Mouse (Mus musculus): ENCODE measurements around the gene Map3k11. TPM values are rescaled to one million over a fixed set of nuclear protein-coding genes. Genes with fewer than 3 reads are reported as not detected.

The Map3k11 gene
- polyA plus RNA-seq, 1 experiment from 2014 or later: 45.5 TPM

DNA sequence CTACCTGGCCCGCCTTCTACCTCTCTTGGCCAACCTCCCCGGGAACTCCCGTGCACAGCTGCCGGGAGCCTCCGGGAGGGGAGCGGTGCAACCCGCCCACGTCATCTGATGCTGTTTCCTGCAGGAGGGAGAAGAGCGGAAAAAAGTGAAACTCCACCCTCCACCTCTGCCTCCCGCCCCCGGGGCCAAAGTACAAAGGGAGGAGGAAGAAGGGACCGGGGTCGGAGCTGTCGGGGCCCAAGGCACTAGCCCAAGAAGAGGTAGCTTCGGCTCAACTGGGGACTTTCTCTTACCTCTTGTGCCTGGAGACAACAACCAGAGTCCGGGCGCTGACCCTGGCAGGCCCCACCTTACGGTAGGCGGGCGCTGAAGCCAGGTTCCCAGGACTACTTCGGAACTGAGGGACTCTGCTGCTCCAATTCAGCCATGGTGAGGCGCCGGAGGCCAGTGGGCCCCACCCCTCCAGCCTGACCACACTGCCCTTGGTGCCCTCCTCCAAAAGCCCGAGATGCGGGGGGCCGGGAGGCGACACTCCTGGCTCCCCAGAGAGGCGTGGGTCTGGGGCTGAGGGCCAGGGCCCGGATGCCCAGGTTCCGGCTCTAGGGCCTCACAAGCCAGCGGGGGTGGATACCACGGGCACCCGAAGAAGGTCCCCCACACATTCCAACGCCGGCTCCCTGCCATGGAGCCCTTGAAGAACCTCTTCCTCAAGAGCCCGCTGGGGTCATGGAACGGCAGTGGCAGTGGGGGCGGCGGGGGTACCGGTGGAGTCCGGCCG is 1.2 kb downstream of the Map3k11 start:
- CTCF ChIA-PET: interaction anchor here (1.6 to 2.5 kb wide), 5 partner anchors 21 to 122 kb away, joined by 6 to 10 read pairs (median 6); partner anchors contain the start of gene Ap5b1
- in situ Hi-C loops (cut with MboI; ENCODE audit: low pct_unique_long_range_greater_than_20kb): no loop called here

DNA sequence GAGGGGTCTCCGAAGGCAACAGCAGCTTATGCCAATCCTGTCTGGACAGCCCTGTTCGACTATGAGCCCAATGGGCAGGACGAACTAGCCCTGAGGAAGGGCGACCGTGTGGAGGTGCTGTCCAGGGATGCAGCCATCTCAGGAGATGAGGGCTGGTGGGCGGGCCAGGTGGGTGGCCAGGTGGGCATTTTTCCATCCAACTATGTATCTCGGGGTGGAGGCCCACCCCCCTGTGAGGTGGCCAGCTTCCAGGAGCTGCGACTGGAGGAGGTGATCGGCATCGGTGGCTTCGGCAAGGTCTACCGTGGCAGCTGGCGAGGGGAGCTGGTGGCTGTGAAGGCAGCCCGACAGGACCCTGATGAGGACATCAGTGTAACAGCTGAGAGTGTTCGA is 1.8 kb downstream of the Map3k11 start:
- no peak for ATAC-seq
- CTCF ChIA-PET: interaction anchor here (1.1 to 2.5 kb wide), 5 partner anchors 10 to 97 kb away, joined by 3 to 10 read pairs (median 6); no protein-coding TSS in a partner anchor
- no peaks in the 10 kb centered on the region for H3K27me3 ChIP-seq
- DNase-seq (ENCODE audit: low read depth, low spot score): no peak
- no peak for TF ChIP-seq CTCF (IDR thresholded peaks at IDR 0.05)
- POLR2A ChIA-PET: interaction anchor here (1.4 to 2.5 kb wide), 4 partner anchors 10 to 158 kb away, joined by 3 to 6 read pairs (median 4); no protein-coding TSS in a partner anchor
- in situ Hi-C loops (cut with MboI; ENCODE audit: low pct_unique_long_range_greater_than_20kb): no loop called here

More for the DNA sequence above, 1.2 kb downstream of the Map3k11 start:
- peak; percentile 42 for DNase-seq (ENCODE audit: low read depth, low spot score)
- no peaks in the 10 kb centered on the region for H3K27me3 ChIP-seq
- POLR2A ChIA-PET: interaction anchor here (0.7 to 2.5 kb wide), 9 partner anchors 8 to 498 kb away, joined by 3 to 6 read pairs (median 3); partner anchors contain the start of gene Sipa1
- ATAC-seq: peak; percentile 44
- TF ChIP-seq CTCF (IDR thresholded peaks at IDR 0.05): no peak

GRCm38 (mm10) chr19:5691601-5692000 is 3.1 kb downstream of the Map3k11 start:
- CTCF ChIA-PET: interaction anchor here (1.1 to 2.5 kb wide), 5 partner anchors 8 to 95 kb away, joined by 3 to 10 read pairs (median 6); no protein-coding TSS in a partner anchor
- in situ Hi-C loops (cut with MboI; ENCODE audit: low pct_unique_long_range_greater_than_20kb): no loop called here
- no peaks in the 10 kb centered on the region for H3K27me3 ChIP-seq
- TF ChIP-seq CTCF (IDR thresholded peaks at IDR 0.05): no peak
- POLR2A ChIA-PET: interaction anchor here (0.6 to 2.5 kb wide), 5 partner anchors 9 to 157 kb away, joined by 3 to 6 read pairs (median 3); partner anchors contain the start of gene Ehbp1l1
- ATAC-seq: no peak
- no peak for DNase-seq (ENCODE audit: low read depth, low spot score)

- DNase-seq (ENCODE audit: low read depth, low spot score) (no peak), ATAC-seq (no peak)
- CTCF ChIA-PET: interaction anchor here (0.5 to 1.0 kb wide), 2 partner anchors 34 to 168 kb away, joined by 3 read pairs; partner anchors contain the start of gene Ehbp1l1
- no peaks in the 10 kb centered on the region for H3K27me3 ChIP-seq
- no peak for TF ChIP-seq CTCF (IDR thresholded peaks at IDR 0.05)
- POLR2A ChIA-PET: interaction anchor here (0.6 kb wide), 2 partner anchors 79 to 94 kb away, joined by 3 read pairs; partner anchors contain the start of gene Scyl1
- in situ Hi-C loops (cut with MboI; ENCODE audit: low pct_unique_long_range_greater_than_20kb): no loop called here
These were observed 3.8 kb downstream of the Map3k11 start for GRCm38 (mm10) chr19:5692086-5692912.

DNA sequence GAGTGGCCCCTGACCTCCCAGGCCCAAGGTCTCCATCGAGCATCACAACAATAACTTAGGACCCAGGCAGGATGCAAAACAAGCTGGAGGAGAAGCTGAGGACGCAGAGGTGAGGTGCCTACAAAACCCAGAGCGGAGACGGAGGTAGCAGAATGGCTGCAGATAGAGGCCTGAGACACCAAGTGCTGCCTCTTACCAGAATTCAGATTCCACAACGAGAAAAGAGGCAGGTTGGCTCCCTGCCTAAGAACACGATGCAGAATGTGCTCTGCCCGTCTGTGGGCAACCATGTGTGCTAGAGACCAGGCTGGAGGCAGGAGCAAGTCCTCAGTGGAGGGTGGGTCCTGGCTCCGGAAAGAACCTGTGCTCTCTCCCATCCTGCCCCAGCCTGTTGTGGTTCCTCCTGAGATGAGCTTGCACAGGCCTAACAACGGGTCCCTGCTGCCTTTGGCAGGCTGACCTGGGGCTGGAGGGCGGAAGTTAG is 4.4 kb downstream of the Map3k11 start:
- CTCF ChIA-PET: interaction anchor here (0.5 to 1.0 kb wide), 2 partner anchors 33 to 169 kb away, joined by 3 read pairs; partner anchors contain the start of gene Ehbp1l1

DNA sequence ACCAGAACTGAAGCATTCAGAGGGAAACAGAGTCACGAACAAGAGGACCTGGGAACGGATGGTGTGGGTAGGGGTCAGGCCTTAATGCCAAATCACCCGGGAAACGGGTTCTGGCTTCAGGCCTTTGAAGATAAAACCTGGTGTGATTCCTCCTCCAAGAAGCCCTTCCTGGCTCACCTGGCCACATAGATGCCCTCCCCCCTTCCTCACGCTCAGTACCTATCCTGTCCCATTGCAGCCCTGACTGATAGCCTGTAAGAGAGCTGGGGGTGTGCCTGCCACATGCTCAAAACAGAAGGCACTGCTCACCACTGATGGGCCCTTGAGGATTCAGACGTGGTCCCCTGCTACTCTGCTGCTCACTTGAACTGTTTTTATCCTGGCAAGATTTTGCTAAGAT is 5.3 kb downstream of the Map3k11 start:
- ATAC-seq: no peak
- no peaks in the 10 kb centered on the region for H3K27me3 ChIP-seq
- DNase-seq (ENCODE audit: low read depth, low spot score): no peak
- ChIA-PET CTCF (interaction anchor here (1.0 kb wide), 1 partner anchor 32 kb away, joined by 3 read pairs; the partner anchor contains the start of gene Ehbp1l1), POLR2A (interaction anchor here (0.9 kb wide), 1 partner anchor 31 kb away, joined by 3 read pairs; no protein-coding TSS in a partner anchor)
- no peak for TF ChIP-seq CTCF (IDR thresholded peaks at IDR 0.05)
- in situ Hi-C loops (cut with MboI; ENCODE audit: low pct_unique_long_range_greater_than_20kb): no loop called here

More for the DNA sequence above, 4.4 kb downstream of the Map3k11 start:
- no peaks in the 10 kb centered on the region for H3K27me3 ChIP-seq
- in situ Hi-C loops (cut with MboI; ENCODE audit: low pct_unique_long_range_greater_than_20kb): no loop called here
- POLR2A ChIA-PET: interaction anchor here (0.9 kb wide), 1 partner anchor 32 kb away, joined by 3 read pairs; no protein-coding TSS in a partner anchor
- TF ChIP-seq CTCF (IDR thresholded peaks at IDR 0.05): no peak
- no peak for DNase-seq (ENCODE audit: low read depth, low spot score)
- ATAC-seq: no peak

DNA sequence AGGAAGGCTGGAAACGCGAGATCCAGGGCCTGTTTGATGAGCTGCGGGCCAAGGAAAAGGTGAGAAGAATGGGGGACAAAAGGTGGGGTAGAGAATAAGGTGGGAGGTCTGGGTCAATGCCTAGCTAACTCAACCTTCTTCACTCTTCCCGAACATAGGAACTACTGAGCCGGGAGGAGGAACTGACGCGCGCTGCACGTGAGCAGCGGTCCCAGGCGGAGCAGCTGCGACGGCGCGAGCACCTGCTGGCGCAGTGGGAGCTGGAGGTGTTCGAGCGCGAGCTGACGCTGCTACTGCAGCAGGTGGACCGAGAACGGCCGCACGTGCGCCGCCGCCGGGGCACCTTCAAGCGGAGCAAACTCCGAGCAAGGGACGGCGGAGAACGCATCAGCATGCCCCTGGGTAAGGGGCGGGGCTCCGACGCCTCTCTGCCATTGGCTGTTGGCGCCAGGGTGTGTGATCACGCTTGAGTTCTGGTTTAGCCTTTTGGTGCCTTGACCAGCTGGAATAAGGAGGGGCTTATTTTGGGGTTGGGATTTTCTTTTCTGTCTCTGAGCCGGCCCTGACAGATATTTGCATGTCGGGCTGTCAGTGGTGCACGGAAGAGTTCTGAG is 7.4 kb downstream of the Map3k11 start:
- POLR2A ChIA-PET: no interaction called here
- no peaks in the 10 kb centered on the region for H3K27me3 ChIP-seq
- in situ Hi-C loops (cut with MboI; ENCODE audit: low pct_unique_long_range_greater_than_20kb): no loop called here
- CTCF ChIA-PET: no interaction called here
- ATAC-seq (no peak), DNase-seq (ENCODE audit: low read depth, low spot score) (no peak)
- TF ChIP-seq CTCF (IDR thresholded peaks at IDR 0.05): no peak

DNA sequence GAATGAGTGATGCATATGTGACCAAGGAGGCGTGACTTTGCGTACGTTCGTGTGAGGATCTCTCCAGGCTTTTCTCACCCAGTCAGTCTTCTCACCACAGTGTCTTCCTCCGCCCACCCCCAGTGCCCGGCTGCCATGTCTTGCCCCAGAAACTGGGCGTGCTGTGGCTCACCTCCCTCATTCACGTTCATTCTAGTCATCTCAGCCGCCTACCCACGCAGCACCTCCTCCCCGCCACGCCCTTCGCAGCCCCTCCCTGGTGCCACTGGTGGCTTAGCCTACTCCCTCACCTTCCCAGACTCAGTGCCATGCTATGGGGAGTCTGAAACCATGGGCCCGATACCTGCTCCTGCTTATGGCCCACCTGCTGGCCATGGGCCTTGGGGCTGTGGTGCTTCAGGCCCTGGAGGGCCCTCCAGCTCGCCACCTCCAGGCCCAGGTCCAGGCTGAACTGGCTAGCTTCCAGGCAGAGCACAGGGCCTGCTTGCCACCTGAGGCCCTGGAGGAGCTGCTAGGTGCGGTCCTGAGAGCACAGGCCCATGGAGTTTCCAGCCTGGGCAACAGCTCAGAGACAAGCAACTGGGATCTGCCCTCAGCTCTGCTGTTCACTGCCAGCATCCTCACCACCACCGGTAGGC is 15.7 kb downstream of the Map3k11 start, which contains the start of gene Kcnk7:
Kcnk7 (plus strand) TSS at position 205 of the 638 bp plus-strand sequence.
- TF ChIP-seq CTCF (IDR thresholded peaks at IDR 0.05): no peak
- ATAC-seq (no peak), DNase-seq (ENCODE audit: low read depth, low spot score) (no peak)
- no peaks in the 10 kb centered on the region for H3K27me3 ChIP-seq
- CTCF ChIA-PET: interaction anchor here (1.4 kb wide), 1 partner anchor 83 kb away, joined by 3 read pairs; no protein-coding TSS in a partner anchor
- POLR2A ChIA-PET: interaction anchor here (1.5 kb wide), 1 partner anchor 75 kb away, joined by 4 read pairs; no protein-coding TSS in a partner anchor
- in situ Hi-C loops (cut with MboI; ENCODE audit: low pct_unique_long_range_greater_than_20kb): no loop called here

Measured in Patski (cell line).